Mouse (Mus musculus) E14TG2a.4 (cell line): ENCODE measurements around the gene Rap1b.

Source experiments
- H3K27me3 ChIP-seq: 2 replicates; pipeline ENCODE4 v1.6.1; 2014; ENCODE audit warnings: low read length, control low read depth; ENCODE audit not compliant: insufficient read depth
- H3K36me3 ChIP-seq: 2 replicates; pipeline ENCODE4 v1.6.1; 2014; ENCODE audit warnings: low read length, control low read depth; ENCODE audit not compliant: insufficient read depth
- H3K4me1 ChIP-seq: replicated peaks from 2 replicates; pipeline ENCODE4 v1.6.1; 2014; ENCODE audit warnings: low read depth, low read length, control low read depth
- H3K4me3 ChIP-seq: replicated peaks from 2 replicates; pipeline ENCODE4 v1.5.1; 2014; ENCODE audit warnings: mild to moderate bottlenecking, low read length
- H3K9me3 ChIP-seq: 2 replicates; pipeline ENCODE4 v1.6.1; 2014; ENCODE audit warnings: low read length, control low read depth
- CTCF ChIP-seq: conservative IDR thresholded peaks from 2 replicates; pipeline ENCODE4 v1.5.1; 2014; ENCODE audit warnings: low read length
- NANOG ChIP-seq: IDR thresholded peaks from 2 replicates; pipeline ENCODE4 v1.6.1; 2014; ENCODE audit warnings: borderline replicate concordance, low read length, mixed read lengths
- POU5F1 ChIP-seq: IDR thresholded peaks from 2 replicates; pipeline ENCODE4 v1.6.1; 2014; ENCODE audit warnings: low read length, borderline replicate concordance

Gene Rap1b

GRCm38 (mm10) chr10:117864251-117864650 is 18.4 kb upstream of the Rap1b start:
- peaks cover 47% of the 10 kb centered on the region for H3K4me1 ChIP-seq
- no peaks in the 10 kb centered on the region for H3K36me3 ChIP-seq
- no peak overlapping the region for H3K4me3 ChIP-seq
- H3K9me3 ChIP-seq, result no peaks in the 10 kb centered on the region
- no peaks in the 10 kb centered on the region; the same call in 1 of the 2 replicates for H3K27me3 ChIP-seq
- no peak for TF ChIP-seq NANOG
- TF ChIP-seq CTCF, result no peak
- no peak for TF ChIP-seq POU5F1

DNA sequence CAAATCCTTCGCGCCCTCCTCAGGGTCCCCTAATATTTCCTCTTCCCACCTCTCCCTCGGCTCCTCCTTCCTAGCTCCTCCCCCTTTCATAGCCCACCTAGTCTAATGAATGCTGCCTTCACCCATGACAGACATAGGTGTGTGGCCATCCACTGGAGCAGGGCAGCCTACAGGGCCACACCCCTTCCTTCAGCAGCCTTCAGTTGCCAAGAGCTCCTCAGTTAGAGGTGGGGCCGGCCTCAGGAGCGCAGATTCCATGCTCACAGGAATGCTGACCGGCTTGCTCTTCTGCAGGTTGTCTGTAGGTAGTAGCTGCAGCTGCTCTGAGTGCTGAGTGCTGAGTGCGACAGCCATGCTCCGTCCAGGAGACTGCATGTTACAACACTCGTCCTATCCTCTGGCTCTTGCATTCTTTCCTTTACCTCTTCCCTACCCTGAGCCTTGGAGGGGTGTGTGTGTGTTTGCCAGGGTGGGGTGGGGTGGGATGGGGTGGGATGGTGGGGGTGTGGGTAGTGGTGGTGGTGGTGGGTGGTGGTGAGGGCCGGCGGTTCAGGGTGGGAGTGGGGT is 16.3 kb upstream of the Rap1b start:
- Histone ChIP-seq H3K4me1 (peaks cover 45% of the 10 kb centered on the region), H3K27me3 (no peaks in the 10 kb centered on the region; the same call in 1 of the 2 replicates), H3K4me3 (no peak overlapping the region), H3K36me3 (no peaks in the 10 kb centered on the region), H3K9me3 (no peaks in the 10 kb centered on the region)
- TF ChIP-seq POU5F1 (no peak), CTCF (no peak), NANOG (no peak)

DNA sequence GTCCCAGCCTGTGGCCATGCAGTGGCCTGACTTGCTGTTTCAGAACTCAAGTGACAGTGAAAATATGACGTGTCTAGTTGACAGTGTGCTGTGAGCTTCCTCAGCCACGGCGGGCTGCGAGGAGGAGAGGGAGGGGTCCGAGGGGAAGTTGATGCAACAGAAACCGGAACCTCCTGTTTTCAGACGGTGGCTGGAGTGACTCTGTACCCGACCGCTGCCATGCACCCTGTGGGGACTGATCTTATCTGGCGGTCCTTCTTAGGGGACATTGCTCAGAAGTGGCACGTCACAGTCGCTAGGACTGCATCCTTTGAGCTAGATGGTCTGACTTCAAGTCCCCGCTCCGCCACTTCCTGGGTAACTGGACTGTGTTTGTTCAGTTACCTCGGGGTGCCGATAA is 15.1 kb upstream of the Rap1b start:
- H3K4me3 ChIP-seq, result peak overlapping the region; percentile 57
- H3K27me3 ChIP-seq, result no peaks in the 10 kb centered on the region; the same call in 1 of the 2 replicates
- peaks cover 34% of the 10 kb centered on the region for H3K4me1 ChIP-seq
- H3K36me3 ChIP-seq, result no peaks in the 10 kb centered on the region
- TF ChIP-seq CTCF (no peak), POU5F1 (no peak), NANOG (no peak)
- no peaks in the 10 kb centered on the region for H3K9me3 ChIP-seq

GRCm38 (mm10) chr10:117860361-117860760 is 14.5 kb upstream of the Rap1b start:
- H3K9me3 ChIP-seq, result no peaks in the 10 kb centered on the region
- no peaks in the 10 kb centered on the region for H3K36me3 ChIP-seq
- peak overlapping the region; percentile 57 for H3K4me3 ChIP-seq
- TF ChIP-seq NANOG (no peak), POU5F1 (no peak), CTCF (no peak)
- peaks cover 28% of the 10 kb centered on the region for H3K4me1 ChIP-seq
- H3K27me3 ChIP-seq, result no peaks in the 10 kb centered on the region; the same call in 1 of the 2 replicates

GRCm38 (mm10) chr10:117859800-117860199 is 14.0 kb upstream of the Rap1b start:
- no peaks in the 10 kb centered on the region for H3K36me3 ChIP-seq
- TF ChIP-seq POU5F1, result no peak
- TF ChIP-seq NANOG, result no peak
- TF ChIP-seq CTCF, result no peak
- no peaks in the 10 kb centered on the region for H3K9me3 ChIP-seq

DNA sequence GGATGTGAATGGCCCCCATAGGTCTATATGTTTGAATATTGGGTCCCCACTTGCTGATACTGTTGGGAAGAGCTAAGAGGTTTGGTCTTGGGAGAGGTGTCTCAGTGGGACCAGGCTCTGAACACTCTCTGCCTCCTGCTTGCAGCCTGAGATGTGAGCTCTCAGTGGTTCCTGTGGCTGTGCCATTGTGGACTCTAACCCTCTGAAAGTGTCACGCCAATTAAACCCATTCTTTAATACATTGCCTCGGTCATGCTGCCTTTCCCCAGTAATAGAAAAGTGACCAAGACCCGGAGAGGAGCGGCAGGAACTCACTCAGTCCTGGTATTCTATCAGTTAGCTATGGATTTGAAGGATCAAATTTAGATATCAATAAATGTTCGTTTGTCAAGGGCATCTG is 12.4 kb upstream of the Rap1b start:
- peaks cover 25% of the 10 kb centered on the region for H3K4me1 ChIP-seq
- H3K9me3 ChIP-seq, result no peaks in the 10 kb centered on the region
- H3K36me3 ChIP-seq, result no peaks in the 10 kb centered on the region
- H3K4me3 ChIP-seq, result no peak overlapping the region
- no peaks in the 10 kb centered on the region; the same call in 1 of the 2 replicates for H3K27me3 ChIP-seq
- TF ChIP-seq CTCF (no peak), NANOG (no peak), POU5F1 (no peak)

More at GRCm38 (mm10) chr10:117859800-117860199, 14.0 kb upstream of the Rap1b start:
- Histone ChIP-seq H3K4me3 (no peak overlapping the region), H3K27me3 (no peaks in the 10 kb centered on the region; the same call in 1 of the 2 replicates), H3K4me1 (peaks cover 28% of the 10 kb centered on the region)

- H3K27me3 ChIP-seq, result no peaks in the 10 kb centered on the region; the same call in 1 of the 2 replicates
- no peaks in the 10 kb centered on the region for H3K36me3 ChIP-seq
- no peak for TF ChIP-seq POU5F1
- no peak overlapping the region for H3K4me3 ChIP-seq
- no peaks in the 10 kb centered on the region for H3K9me3 ChIP-seq
- H3K4me1 ChIP-seq, result peaks cover 22% of the 10 kb centered on the region
Observed at GRCm38 (mm10) chr10:117856001-117856720, 10.3 kb upstream of the Rap1b start.

- peaks cover 32% of the 10 kb centered on the region for H3K4me1 ChIP-seq
- no peak overlapping the region for H3K4me3 ChIP-seq
- no peaks in the 10 kb centered on the region for H3K9me3 ChIP-seq
- TF ChIP-seq CTCF (peak; percentile 77), POU5F1 (no peak)
- no peaks in the 10 kb centered on the region for H3K36me3 ChIP-seq
- H3K27me3 ChIP-seq, result no peaks in the 10 kb centered on the region
Observed at GRCm38 (mm10) chr10:117852648-117853192, 6.9 kb upstream of the Rap1b start.

DNA sequence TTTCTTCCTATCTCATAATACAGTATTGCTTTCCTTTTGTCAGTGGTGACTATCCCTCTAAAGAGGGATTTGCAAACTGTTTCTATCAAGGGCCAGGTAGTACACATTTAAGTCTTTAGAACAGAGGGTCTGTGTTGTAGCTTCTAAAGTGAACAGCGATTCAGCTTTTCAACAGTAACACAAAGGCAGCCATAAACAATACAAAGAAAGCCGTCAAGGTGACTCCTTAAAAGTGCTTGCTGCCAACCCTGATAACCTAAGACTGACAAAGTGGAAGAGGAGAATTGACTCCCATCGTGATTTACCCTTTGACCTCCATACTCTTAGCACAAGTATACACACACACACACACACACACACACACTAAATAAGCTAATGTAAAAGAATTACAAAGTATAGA is 3.1 kb upstream of the Rap1b start:
- H3K4me3 ChIP-seq, result peak overlapping the region; percentile 14; the same call in 1 of the 2 replicates
- peaks cover 5% of the 10 kb centered on the region; the same call in 1 of the 2 replicates for H3K27me3 ChIP-seq
- TF ChIP-seq CTCF (no peak), NANOG (peak; percentile 92), POU5F1 (no peak)
- peaks cover 57% of the 10 kb centered on the region for H3K4me1 ChIP-seq
- H3K9me3 ChIP-seq, result no peaks in the 10 kb centered on the region
- no peaks in the 10 kb centered on the region for H3K36me3 ChIP-seq
